Mouse (Mus musculus): ENCODE measurements around the gene Ubqln2. TPM values are rescaled to one million over a fixed set of nuclear protein-coding genes. Genes with fewer than 3 reads are reported as not detected.

Ubqln2 gene
- total RNA-seq (2021) = 10 to 100 TPM; 22.7 to 26.5 TPM

GRCm38 (mm10) chrX:153497688-153498516 is at the start of gene Ubqln2:
Gene Ubqln2 (plus strand): TSS chrX:153498227.
- intact Hi-C loops (cut with DNase I) = loop anchor here (5.0 to 10.0 kb wide), 2 partner anchors 224 to 463 kb away; partner anchors contain the start of genes Mageh1 and Nbdy
- DNase-seq (ENCODE audit: low spot score) = peak; percentile 62

DNA sequence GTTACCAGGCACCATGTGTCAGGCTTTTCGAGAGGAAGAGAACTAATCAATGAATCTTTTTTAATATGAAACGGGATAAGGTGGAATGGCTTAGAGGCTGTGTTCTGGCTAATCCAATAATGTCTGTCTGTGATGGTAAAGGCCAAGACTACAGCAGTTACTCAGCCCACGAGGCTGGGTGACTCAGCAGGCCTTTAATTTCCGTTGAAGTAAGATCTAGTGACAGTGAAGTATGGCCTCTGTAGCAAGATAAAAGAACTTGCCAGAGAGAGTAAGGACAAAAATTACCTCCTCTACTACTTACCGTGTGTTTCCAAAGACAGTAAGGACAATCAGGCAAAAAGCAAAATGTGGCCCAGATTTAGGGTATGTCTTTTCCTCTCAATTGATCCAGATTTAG is 46.1 kb upstream of the Ubqln2 start:
- intact Hi-C loops (cut with DNase I) = no loop called here
- no peak for DNase-seq (ENCODE audit: low spot score)

- no peak for DNase-seq (ENCODE audit: low spot score)
- intact Hi-C loops (cut with DNase I) = no loop called here
Measured at GRCm38 (mm10) chrX:153476760-153477248, 21.2 kb upstream of the Ubqln2 start.

- no peak for DNase-seq (ENCODE audit: low spot score)
- intact Hi-C loops (cut with DNase I) = loop anchor here (10.0 kb wide), 1 partner anchor 458 kb away; the partner anchor contains the start of gene Mageh1
Measured at GRCm38 (mm10) chrX:153492326-153492725, 5.7 kb upstream of the Ubqln2 start.

DNA sequence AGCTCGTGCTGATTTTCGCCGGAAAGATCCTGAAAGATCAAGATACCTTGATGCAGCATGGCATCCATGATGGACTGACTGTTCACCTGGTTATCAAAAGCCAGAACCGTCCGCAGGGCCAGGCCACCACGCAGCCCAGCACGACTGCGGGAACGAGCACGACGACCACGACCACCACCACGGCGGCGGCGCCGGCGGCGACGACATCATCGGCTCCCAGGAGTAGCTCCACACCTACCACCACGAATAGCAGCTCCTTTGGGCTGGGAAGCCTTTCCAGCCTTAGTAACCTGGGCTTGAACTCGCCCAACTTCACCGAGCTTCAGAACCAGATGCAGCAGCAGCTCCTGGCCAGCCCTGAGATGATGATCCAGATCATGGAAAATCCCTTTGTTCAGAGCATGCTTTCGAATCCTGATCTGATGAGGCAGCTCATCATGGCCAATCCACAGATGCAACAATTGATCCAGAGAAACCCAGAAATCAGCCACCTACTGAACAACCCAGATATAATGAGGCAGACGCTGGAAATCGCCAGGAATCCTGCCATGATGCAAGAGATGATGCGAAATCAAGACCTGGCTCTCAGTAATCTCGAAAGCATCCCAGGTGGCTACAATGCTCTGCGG is 752 bp downstream of the Ubqln2 start:
- intact Hi-C loops (cut with DNase I) = loop anchor here (5.0 to 10.0 kb wide), 2 partner anchors 224 to 464 kb away; partner anchors contain the start of genes Mageh1 and Nbdy
- no peak for DNase-seq (ENCODE audit: low spot score)

- intact Hi-C loops (cut with DNase I) = loop anchor here (5.0 to 10.0 kb wide), 2 partner anchors 223 to 465 kb away; partner anchors contain the start of genes Mageh1 and Nbdy
- no peak for DNase-seq (ENCODE audit: low spot score)
Measured at GRCm38 (mm10) chrX:153499294-153500046, 1.4 kb downstream of the Ubqln2 start.

DNA sequence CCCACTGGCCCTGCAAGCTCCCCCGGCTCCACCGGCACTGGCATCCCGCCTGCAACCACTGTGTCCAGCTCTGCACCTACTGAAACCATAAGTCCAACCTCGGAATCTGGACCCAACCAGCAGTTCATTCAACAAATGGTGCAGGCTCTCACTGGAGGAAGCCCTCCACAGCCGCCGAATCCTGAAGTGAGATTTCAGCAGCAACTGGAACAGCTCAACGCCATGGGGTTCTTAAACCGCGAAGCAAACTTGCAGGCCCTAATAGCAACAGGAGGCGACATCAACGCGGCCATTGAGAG is 2.0 kb downstream of the Ubqln2 start:
- DNase-seq (ENCODE audit: low spot score) = no peak
- intact Hi-C loops (cut with DNase I) = no loop called here

DNA sequence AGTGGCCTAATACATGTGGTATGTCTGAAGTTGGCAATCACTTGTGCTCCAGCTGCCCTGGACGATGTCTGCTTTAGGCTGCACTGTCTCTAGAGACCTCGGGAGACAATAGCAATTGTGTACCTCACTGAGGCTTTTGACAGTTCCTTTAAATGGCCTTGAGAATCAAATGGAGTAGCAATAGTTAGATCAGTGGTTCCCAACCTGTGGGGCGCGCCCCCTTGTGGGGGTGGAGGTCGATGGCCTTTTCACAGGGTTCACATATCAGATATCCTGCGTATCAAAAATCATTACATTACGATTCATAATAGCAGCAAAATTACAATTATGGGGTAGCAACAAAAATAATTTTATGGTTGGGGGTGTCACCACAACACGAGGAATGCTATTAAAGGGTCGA is 7.9 kb downstream of the Ubqln2 start:
- intact Hi-C loops (cut with DNase I) = loop anchor here (2.0 kb wide), 1 partner anchor 117 kb away; no protein-coding TSS in a partner anchor
- DNase-seq (ENCODE audit: low spot score) = no peak

GRCm38 (mm10) chrX:153515491-153515890 is 17.5 kb downstream of the Ubqln2 start:
- DNase-seq (ENCODE audit: low spot score) = no peak
- intact Hi-C loops (cut with DNase I) = no loop called here

GRCm38 (mm10) chrX:153528399-153528798 is 30.4 kb downstream of the Ubqln2 start:
- intact Hi-C loops (cut with DNase I) = no loop called here
- DNase-seq (ENCODE audit: low spot score) = no peak

Other genes with a start within 250 kb of the Ubqln2 start
- not detected for gene Cypt3, start 60.4 kb downstream of the Ubqln2 start, total RNA-seq (2021)
- gene Kctd12b, start 198.2 kb downstream of the Ubqln2 start, total RNA-seq (2021) = 10 to 100 TPM; 10.8 to 10.9 TPM
- 10 to 100 TPM; 17.6 to 21.4 TPM for gene Nbdy, start 225.4 kb downstream of the Ubqln2 start, total RNA-seq (2021)